Mouse (Mus musculus): ENCODE results near the gene Rad51ap1. TPM values are rescaled to one million over a fixed set of nuclear protein-coding genes. Genes with fewer than 3 reads are reported as not detected.

Gene Rad51ap1
- polyA plus RNA-seq (2012; rRNA removed) = 2.9 and 3.2 TPM in 2 replicates

DNA sequence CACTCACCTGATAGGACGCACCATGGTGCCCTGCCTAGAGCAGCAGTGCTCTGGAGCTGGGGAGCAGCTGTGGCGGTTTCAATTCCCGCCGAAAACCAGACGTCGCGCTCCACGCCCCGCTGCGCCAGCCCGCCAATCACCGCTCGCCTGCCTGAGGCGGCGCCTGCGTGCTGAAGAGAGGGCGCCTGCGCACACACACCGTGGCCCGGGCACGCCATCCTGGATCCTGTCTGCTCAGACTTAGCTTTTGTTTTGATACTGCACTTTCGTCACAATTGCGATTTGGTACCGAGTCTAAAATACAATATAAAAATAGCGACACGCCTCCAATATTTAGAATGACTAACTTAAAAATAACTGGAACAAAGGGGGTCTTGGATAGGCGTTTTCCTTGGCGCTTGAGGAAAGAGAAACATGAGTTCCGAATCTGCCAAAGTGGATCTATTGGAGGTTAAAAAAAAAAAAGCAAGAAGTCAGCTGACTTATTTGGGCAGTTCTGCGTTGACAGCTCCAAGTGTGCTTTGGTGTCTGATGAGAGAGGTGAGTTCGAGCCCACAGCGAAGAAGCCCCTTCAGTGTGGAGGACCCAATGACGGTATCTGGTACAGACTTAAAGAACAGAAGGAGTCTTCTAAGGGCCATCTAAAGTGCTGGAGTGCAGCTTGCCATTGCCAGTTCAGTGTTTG lies at the start of gene Rad51ap1, which contains the start of gene D6Wsu163e:
TSS of gene Rad51ap1 (minus strand) at position 101 of the 685 bp plus-strand sequence.
TSS of gene D6Wsu163e (plus strand) at position 476 of the 685 bp plus-strand sequence.

DNA sequence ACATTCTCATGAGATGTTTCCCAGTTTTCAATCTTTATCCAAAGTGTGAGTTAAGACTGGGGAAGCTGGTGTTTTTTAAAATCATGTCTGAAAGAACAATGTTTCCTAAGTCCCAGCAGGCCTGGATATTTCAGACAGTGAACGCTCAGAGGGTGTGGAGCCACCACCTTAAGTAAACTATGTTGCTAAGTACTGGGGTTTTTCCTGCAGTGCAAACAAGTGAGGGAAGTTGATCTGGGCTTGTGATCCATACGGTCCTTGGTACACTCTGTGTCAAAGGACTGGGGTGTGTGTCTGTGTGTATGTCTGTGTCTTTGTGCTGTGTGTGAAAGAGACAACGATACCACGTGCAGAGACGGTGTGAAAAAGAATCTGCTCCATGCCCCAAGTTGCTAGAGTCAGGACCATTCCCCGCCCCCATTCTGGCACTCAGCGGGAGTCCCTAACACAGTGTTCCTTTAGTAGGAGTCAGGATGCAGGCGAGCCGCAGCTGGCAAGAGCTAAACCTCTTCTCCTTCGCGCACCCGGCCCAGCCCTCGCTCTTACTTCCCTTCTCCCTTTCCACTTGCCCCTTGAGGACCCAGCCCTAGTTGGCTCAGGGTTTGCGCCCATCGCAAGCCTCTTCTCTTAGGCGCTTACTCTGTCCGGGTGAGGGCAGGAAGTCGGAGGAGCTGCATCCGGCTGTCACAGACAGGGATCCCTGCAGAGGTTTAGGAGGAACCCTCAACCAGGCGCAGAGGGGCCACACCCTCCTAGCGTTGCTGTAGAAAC lies 18.1 kb downstream of the Rad51ap1 start, which contains the start of gene Dyrk4:
TSS of gene Dyrk4 (minus strand) at position 729 of the 771 bp plus-strand sequence.

Other genes with a start within 250 kb of the Rad51ap1 start
- gene Kcna6, start 198.9 kb downstream of the Rad51ap1 start, polyA plus RNA-seq (2012; rRNA removed) = 0.98 and 1.0 TPM in 2 replicates
- gene Ndufa9, start 90.5 kb downstream of the Rad51ap1 start, polyA plus RNA-seq (2012; rRNA removed) = 86.0 and 101 TPM in 2 replicates
- not detected in 2 replicates for gene Akap3, start 86.5 kb downstream of the Rad51ap1 start, polyA plus RNA-seq (2012; rRNA removed)
- 0.16 and 0.35 TPM in 2 replicates for gene Dyrk4, start 17.7 kb downstream of the Rad51ap1 start, polyA plus RNA-seq (2012; rRNA removed)
- 2.5 and 2.8 TPM in 2 replicates for gene D6Wsu163e, start 375 bp upstream of the Rad51ap1 start, polyA plus RNA-seq (2012; rRNA removed)
- gene Fgf6, start 76.0 kb upstream of the Rad51ap1 start, polyA plus RNA-seq (2012; rRNA removed) = not detected in 2 replicates
- not detected in 2 replicates for gene Fgf23, start 133.3 kb upstream of the Rad51ap1 start, polyA plus RNA-seq (2012; rRNA removed)
- gene Tigar, start 170.0 kb upstream of the Rad51ap1 start, polyA plus RNA-seq (2012; rRNA removed) = 3.1 and 3.2 TPM in 2 replicates
- gene Ccnd2, start 212.6 kb upstream of the Rad51ap1 start, polyA plus RNA-seq (2012; rRNA removed) = 57.3 and 105 TPM in 2 replicates